Mouse (Mus musculus): ENCODE data around the gene Oasl1.
"Not testable (repeated sequence)": the region's sequence is repeated elsewhere in the genome, so short reads cannot be mapped to it uniquely, and the experiment has no call there.

The Oasl1 gene

GRCm38 (mm10) chr5:114922998-114923473 lies at the start of gene Oasl1:
Gene Oasl1, plus strand, starts transcription at chr5:114923240.
- peak; percentile 79 to 82 for DNase-seq

- peak; percentile 47 to 51 for DNase-seq
Measured at GRCm38 (mm10) chr5:114875858-114876257, 47.2 kb upstream of the Oasl1 start.

- DNase-seq: no peak
Measured at GRCm38 (mm10) chr5:114876331-114876730, 46.7 kb upstream of the Oasl1 start.

- DNase-seq: no peak
Measured at GRCm38 (mm10) chr5:114877487-114877886, 45.6 kb upstream of the Oasl1 start.

GRCm38 (mm10) chr5:114879399-114879798 lies 43.6 kb upstream of the Oasl1 start:
- no peak for DNase-seq

GRCm38 (mm10) chr5:114882319-114882718 lies 40.7 kb upstream of the Oasl1 start:
- DNase-seq: peak; percentile 56 to 61

GRCm38 (mm10) chr5:114883022-114883421 lies 40.0 kb upstream of the Oasl1 start:
- DNase-seq: no peak

- no peak for DNase-seq
Measured at GRCm38 (mm10) chr5:114886801-114887200, 36.2 kb upstream of the Oasl1 start.

- DNase-seq: no peak
Measured at GRCm38 (mm10) chr5:114888995-114889394, 34.0 kb upstream of the Oasl1 start.

- DNase-seq: no peak
Measured at GRCm38 (mm10) chr5:114895542-114895941, 27.5 kb upstream of the Oasl1 start.

GRCm38 (mm10) chr5:114896688-114897373 lies 26.2 kb upstream of the Oasl1 start, which contains the start of gene Oasl2:
Gene Oasl2, plus strand, starts transcription at chr5:114896936.
- DNase-seq: no peak

GRCm38 (mm10) chr5:114897374-114897793 lies 25.7 kb upstream of the Oasl1 start:
- peak; percentile 25 to 26 for DNase-seq

GRCm38 (mm10) chr5:114898857-114899256 lies 24.2 kb upstream of the Oasl1 start:
- no peak for DNase-seq

GRCm38 (mm10) chr5:114902413-114902812 lies 20.6 kb upstream of the Oasl1 start:
- DNase-seq: peak; percentile 76 to 77

GRCm38 (mm10) chr5:114908598-114909305 lies 14.3 kb upstream of the Oasl1 start:
- no peak for DNase-seq

GRCm38 (mm10) chr5:114913686-114914085 lies 9.4 kb upstream of the Oasl1 start:
- DNase-seq: no peak

GRCm38 (mm10) chr5:114914855-114915254 lies 8.2 kb upstream of the Oasl1 start:
- DNase-seq: no peak

GRCm38 (mm10) chr5:114915854-114916253 lies 7.2 kb upstream of the Oasl1 start:
- DNase-seq: no peak

- DNase-seq: peak; percentile 75 to 78
Measured at GRCm38 (mm10) chr5:114916777-114917176, 6.3 kb upstream of the Oasl1 start.

GRCm38 (mm10) chr5:114917357-114917756 lies 5.7 kb upstream of the Oasl1 start:
- DNase-seq: not testable (repeated sequence)

- DNase-seq: peak; percentile 84 to 87
Measured at GRCm38 (mm10) chr5:114921551-114922365, 1.3 kb upstream of the Oasl1 start.

GRCm38 (mm10) chr5:114922366-114922731 lies 691 bp upstream of the Oasl1 start:
- no peak for DNase-seq

- DNase-seq: no peak
Measured at GRCm38 (mm10) chr5:114926153-114926684, 3.2 kb downstream of the Oasl1 start.
